Mouse (Mus musculus): ENCODE results near the gene Il23r. TPM values are rescaled to one million over a fixed set of nuclear protein-coding genes. Genes with fewer than 3 reads are reported as not detected.

Il23r gene
- polyA plus RNA-seq, 2 experiments from 2014 or later = 0.32 to 1.4 TPM

- ATAC-seq = no peak
Measured at GRCm38 (mm10) chr6:67421761-67422160, 69.9 kb downstream of the Il23r start.

DNA sequence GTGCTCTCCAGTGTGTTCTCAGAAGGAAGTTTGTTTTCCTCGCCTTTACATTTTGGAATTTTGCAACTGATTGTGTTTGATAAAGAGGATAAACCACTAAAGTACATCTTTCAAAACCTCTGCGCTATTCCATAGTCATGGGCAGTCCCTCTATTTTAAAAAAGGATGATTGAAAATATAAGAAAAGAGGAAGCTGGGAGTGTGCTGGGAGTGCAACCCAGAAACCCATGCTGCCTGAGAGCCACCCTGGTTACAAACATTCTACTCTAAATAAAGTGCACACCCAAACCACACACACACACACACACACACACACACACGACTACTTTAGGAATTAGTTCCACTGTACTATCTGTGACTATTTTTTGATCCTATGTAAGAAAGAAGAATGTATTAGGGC lies 75.1 kb downstream of the Il23r start:
- no peak for ATAC-seq

- ATAC-seq = peak; percentile 93
Measured at GRCm38 (mm10) chr6:67415276-67415675, 76.4 kb downstream of the Il23r start.

DNA sequence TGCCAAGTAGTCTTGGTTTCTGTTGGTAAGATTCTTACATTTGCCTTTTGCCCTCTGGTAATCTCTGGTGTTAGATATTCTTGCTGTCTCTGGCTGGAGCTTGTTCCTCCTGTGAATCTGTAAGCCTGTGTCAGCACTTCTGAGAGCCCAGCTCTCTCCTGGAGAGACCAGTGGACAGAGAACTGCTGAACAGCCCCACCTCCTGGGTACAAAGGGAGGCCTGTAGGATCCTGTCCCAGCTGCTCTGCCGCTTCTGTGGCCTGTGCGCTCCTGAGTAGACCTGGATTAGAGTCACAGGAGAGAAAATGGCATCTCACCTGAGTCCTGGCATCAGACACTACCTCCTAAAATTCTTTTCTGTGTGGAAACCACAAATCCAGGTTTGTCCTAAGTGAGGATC lies 78.3 kb downstream of the Il23r start:
- ATAC-seq = no peak

DNA sequence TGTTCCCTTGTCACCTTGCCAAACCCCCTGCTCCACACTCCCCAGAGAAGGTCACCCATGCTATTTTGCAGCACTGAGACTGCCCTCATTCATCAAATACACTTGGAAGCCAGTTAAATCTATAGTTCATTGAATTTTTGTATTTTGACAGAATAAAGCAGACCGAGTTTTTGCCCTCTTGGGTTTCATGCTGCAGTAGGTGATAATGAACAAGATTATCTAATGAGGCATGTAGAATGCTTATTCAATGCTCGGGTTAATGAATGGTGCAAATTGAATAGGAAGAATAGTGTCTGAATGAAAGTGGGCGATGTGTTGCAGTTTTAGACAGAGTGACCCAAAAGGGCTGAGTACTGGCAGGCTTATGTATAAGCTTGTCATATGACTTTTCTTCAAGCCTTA lies 86.4 kb downstream of the Il23r start:
- no peak for ATAC-seq

DNA sequence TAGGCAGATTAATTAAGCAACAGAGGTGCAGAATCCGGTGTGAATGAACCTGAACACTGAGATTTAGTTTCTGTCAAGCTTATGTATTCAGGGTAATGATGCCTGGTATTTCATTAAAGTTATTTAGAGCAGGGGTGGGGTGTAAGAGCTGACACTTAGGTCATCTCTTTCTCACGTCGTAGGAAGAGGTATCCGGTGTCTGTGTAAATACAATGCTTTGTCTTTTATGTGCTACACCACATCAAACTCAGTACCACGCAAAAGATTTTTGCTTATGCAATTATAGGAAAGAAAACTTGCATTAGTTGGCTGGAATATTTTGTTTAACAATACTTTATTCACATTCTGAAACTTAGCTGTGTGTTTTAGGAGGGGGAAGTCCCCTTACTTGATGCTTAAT lies 92.1 kb downstream of the Il23r start:
- no peak for ATAC-seq

DNA sequence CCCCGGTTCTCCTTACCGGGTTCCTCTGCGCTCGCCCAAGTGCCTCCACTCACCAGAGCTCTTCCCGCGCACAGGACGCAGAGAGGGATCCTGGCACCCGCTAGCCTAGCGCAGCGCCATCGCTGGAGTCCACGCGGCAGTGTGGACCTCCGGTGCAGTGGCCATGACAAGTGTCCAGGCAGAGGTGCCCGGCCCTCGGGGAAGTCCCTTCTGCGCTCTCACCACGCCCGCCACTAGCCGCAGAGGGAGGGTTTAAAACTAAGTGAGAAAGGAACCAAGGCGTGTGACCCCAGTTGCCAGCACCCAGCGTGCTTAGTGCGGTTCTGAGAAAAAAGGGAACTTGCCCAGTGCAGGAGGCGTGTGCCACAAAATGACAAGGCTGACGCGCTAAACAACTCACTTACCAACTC lies 115.7 kb downstream of the Il23r start, which contains the start of gene Il12rb2:
TSS of gene Il12rb2 (minus strand) at position 207 of the 410 bp plus-strand sequence.
- ATAC-seq = peak; percentile 43

Other genes with a start within 250 kb of the Il23r start
- gene Il12rb2, start 115.7 kb downstream of the Il23r start, polyA plus RNA-seq (2017; shearing (Covaris generic)) = under 1 TPM in 1 of 2 experiments, not detected in 1; 0.15 TPM
- gene Tacstd2, start 43.9 kb upstream of the Il23r start, polyA plus RNA-seq (2017; shearing (Covaris generic)) = not detected